Mouse (Mus musculus) lung, embryonic 14.5 days (tissue): ENCODE data around the gene Armc2. TPM values are rescaled to one million over a fixed set of nuclear protein-coding genes. Genes with fewer than 3 reads are reported as not detected.

Experiments used
- ATAC-seq: fragments of 200-750 bp; cut with Nextera tagmentation; 2 replicates; pipeline ENCODE4 v1.8.0; 2017; ENCODE audit warnings: mild to moderate bottlenecking, moderate TSS enrichment, moderate library complexity; ENCODE audit not compliant: insufficient read depth
- DNase-seq: peaks from one replicate; pipeline ENCODE4 v3.0.0-alpha.2; 2015
- H3K27ac ChIP-seq: fragments of 300-500 bp; sonication (generic); 2 replicates; pipeline ENCODE4 v1.5.1; 2014; ENCODE audit warnings: low read depth, mild to moderate bottlenecking, moderate library complexity
- H3K27me3 ChIP-seq: fragments of 300-500 bp; sonication (generic); 2 replicates; pipeline ENCODE4 v1.6.1; 2014; ENCODE audit warnings: low read length, control low read depth; ENCODE audit not compliant: insufficient read depth
- H3K36me3 ChIP-seq: fragments of 300-500 bp; sonication (generic); 2 replicates; pipeline ENCODE4 v1.6.1; 2014; ENCODE audit warnings: control low read depth; ENCODE audit not compliant: insufficient read depth
- H3K4me1 ChIP-seq: fragments of 300-500 bp; sonication (generic); 2 replicates; pipeline ENCODE4 v1.6.1; 2014; ENCODE audit warnings: antibody characterized with exemption, control low read depth; ENCODE audit not compliant: insufficient read depth
- H3K4me2 ChIP-seq: fragments of 300-500 bp; sonication (generic); 2 replicates; pipeline ENCODE4 v1.6.1; 2014; ENCODE audit warnings: mild to moderate bottlenecking
- H3K4me3 ChIP-seq: fragments of 300-500 bp; sonication (generic); 2 replicates; pipeline ENCODE4 v1.5.1; 2014; ENCODE audit warnings: low read depth, low read length
- H3K9ac ChIP-seq: fragments of 300-500 bp; sonication (generic); 2 replicates; pipeline ENCODE4 v1.6.1; 2014
- H3K9me3 ChIP-seq: fragments of 300-500 bp; sonication (generic); 2 replicates; pipeline ENCODE4 v1.6.1; 2016; ENCODE audit warnings: low read depth, low read length, control low read depth
- CTCF ChIP-seq: IDR thresholded peaks from 2 replicates; pipeline ENCODE4 v1.5.1; 2016; ENCODE audit warnings: antibody characterized with exemption, low read depth
- WGBS: fragments of 180-500 bp; shearing (Covaris S2); extraction: QIAGEN DNeasy Blood & Tissue Kit; methylation state at CpG from one replicate; pipeline ENCODE4 v1.1.7; 2014; 5-methylcytosine and 5-hydroxymethylcytosine counted together
- polyA plus RNA-seq: library from polyadenylated mRNA; unstranded; fragments of >200 nt; fragmentation: Nextera tagmentation; extraction: Ambion mirVana; gene quantifications from 2 replicates; pipeline ENCODE4 v1.2.1, GENCODE M21; 2014

Armc2 gene
- polyA plus RNA-seq, 1 experiment from 2014 or later: 2.6 TPM

- H3K4me1 ChIP-seq: peaks cover 25% of the 10 kb centered on the region; the same call in 1 of the 2 replicates
- ATAC-seq: peak; percentile 10; the same call in 1 of the 2 replicates
These were observed 82.8 kb downstream of the Armc2 start for GRCm38 (mm10) chr10:41935476-41935829.

GRCm38 (mm10) chr10:41934633-41935475 lies 83.4 kb downstream of the Armc2 start:
- 2% methylated on average over 21 of the region's 21 CpGs for WGBS
- Histone ChIP-seq H3K9ac (0 out of 2 replicates have a peak overlapping the region, but pooled peaks have one; percentile 11), H3K4me2 (peak overlapping the region; percentile 53), H3K4me1 (peaks cover 25% of the 10 kb centered on the region; the same call in 1 of the 2 replicates), H3K27me3 (no peaks in the 10 kb centered on the region), H3K27ac (peak overlapping the region; percentile 87), H3K4me3 (no peak overlapping the region), H3K36me3 (no peaks in the 10 kb centered on the region), H3K9me3 (no peaks in the 10 kb centered on the region)
- DNase-seq: peak; percentile 81
- peak; percentile 86 for ATAC-seq
- TF ChIP-seq CTCF: no peak

More at GRCm38 (mm10) chr10:41935476-41935829, 82.8 kb downstream of the Armc2 start:
- no peaks in the 10 kb centered on the region for H3K27me3 ChIP-seq
- H3K9ac ChIP-seq: no peak overlapping the region
- peak overlapping the region; percentile 87; the same call in 1 of the 2 replicates for H3K27ac ChIP-seq
- DNase-seq: no peak
- TF ChIP-seq CTCF: no peak
- H3K9me3 ChIP-seq: no peaks in the 10 kb centered on the region
- H3K36me3 ChIP-seq: no peaks in the 10 kb centered on the region
- no peak overlapping the region for H3K4me3 ChIP-seq
- peak overlapping the region; percentile 53 for H3K4me2 ChIP-seq

GRCm38 (mm10) chr10:41933536-41933935 lies 84.7 kb downstream of the Armc2 start:
- ATAC-seq (no peak), DNase-seq (peak; percentile 61)
- Histone ChIP-seq H3K9ac (no peak overlapping the region), H3K27me3 (no peaks in the 10 kb centered on the region), H3K4me3 (no peak overlapping the region), H3K27ac (no peak overlapping the region; the same call in 1 of the 2 replicates), H3K9me3 (no peaks in the 10 kb centered on the region), H3K4me1 (peaks cover 25% of the 10 kb centered on the region; the same call in 1 of the 2 replicates), H3K36me3 (no peaks in the 10 kb centered on the region), H3K4me2 (no peak overlapping the region)
- 52% methylated on average over 6 of the region's 6 CpGs for WGBS
- TF ChIP-seq CTCF: peak; percentile 72

- 72% methylated on average over 5 of the region's 5 CpGs for WGBS
These were observed 85.3 kb downstream of the Armc2 start for GRCm38 (mm10) chr10:41932943-41933342.

GRCm38 (mm10) chr10:41931962-41932361 lies 86.3 kb downstream of the Armc2 start:
- no peak overlapping the region for H3K27ac ChIP-seq
- H3K9ac ChIP-seq: no peak overlapping the region
- H3K36me3 ChIP-seq: no peaks in the 10 kb centered on the region
- no peaks in the 10 kb centered on the region for H3K9me3 ChIP-seq
- WGBS: 73% methylated on average over 12 of the region's 12 CpGs
- TF ChIP-seq CTCF: no peak
- ATAC-seq (no peak), DNase-seq (no peak)
- no peak overlapping the region for H3K4me3 ChIP-seq
- no peak overlapping the region for H3K4me2 ChIP-seq
- H3K27me3 ChIP-seq: no peaks in the 10 kb centered on the region
- H3K4me1 ChIP-seq: peaks cover 21% of the 10 kb centered on the region; the same call in 1 of the 2 replicates

More at GRCm38 (mm10) chr10:41932943-41933342, 85.3 kb downstream of the Armc2 start:
- Histone ChIP-seq H3K4me3 (no peak overlapping the region), H3K27ac (no peak overlapping the region; the same call in 1 of the 2 replicates), H3K4me2 (no peak overlapping the region), H3K4me1 (peaks cover 25% of the 10 kb centered on the region; the same call in 1 of the 2 replicates), H3K9ac (no peak overlapping the region), H3K9me3 (no peaks in the 10 kb centered on the region), H3K27me3 (no peaks in the 10 kb centered on the region), H3K36me3 (no peaks in the 10 kb centered on the region)
- no peak for DNase-seq
- ATAC-seq: no peak
- no peak for TF ChIP-seq CTCF

- no peak for TF ChIP-seq CTCF
- no peaks in the 10 kb centered on the region for H3K36me3 ChIP-seq
- no peaks in the 10 kb centered on the region for H3K27me3 ChIP-seq
- H3K9me3 ChIP-seq: no peaks in the 10 kb centered on the region
- H3K4me3 ChIP-seq: no peak overlapping the region
- 57% methylated on average over 4 of the region's 4 CpGs for WGBS
- peak; percentile 8 for DNase-seq
- H3K27ac ChIP-seq: no peak overlapping the region
- no peak for ATAC-seq
- H3K9ac ChIP-seq: no peak overlapping the region
- peaks cover 11% of the 10 kb centered on the region; the same call in 1 of the 2 replicates for H3K4me1 ChIP-seq
- H3K4me2 ChIP-seq: no peak overlapping the region
These were observed 87.3 kb downstream of the Armc2 start for GRCm38 (mm10) chr10:41930966-41931365.

GRCm38 (mm10) chr10:41926726-41927125 lies 91.5 kb downstream of the Armc2 start:
- ATAC-seq: no peak

More at GRCm38 (mm10) chr10:41926726-41927125, 91.5 kb downstream of the Armc2 start:
- Histone ChIP-seq H3K9me3 (no peaks in the 10 kb centered on the region), H3K27me3 (no peaks in the 10 kb centered on the region), H3K27ac (no peak overlapping the region), H3K4me1 (no peaks in the 10 kb centered on the region), H3K9ac (no peak overlapping the region), H3K4me2 (no peak overlapping the region), H3K4me3 (no peak overlapping the region), H3K36me3 (no peaks in the 10 kb centered on the region)
- no peak for DNase-seq
- no peak for TF ChIP-seq CTCF
- WGBS: 89% methylated on average over 14 of the region's 14 CpGs
